Mouse (Mus musculus): ENCODE results near the gene Gm21887. TPM values are rescaled to one million over a fixed set of nuclear protein-coding genes. Genes with fewer than 3 reads are reported as not detected.

Gm21887 gene
- total RNA-seq, 2 experiments from 2014 or later = 80.7 to 105 TPM

Other genes with a start within 250 kb of the Gm21887 start
- gene 4933400A11Rik, start 230.0 kb upstream of the Gm21887 start, total RNA-seq (2014; fragmentation: Nextera tagmentation) = not detected in 2 replicates
- gene 4933400A11Rik, start 230.0 kb upstream of the Gm21887 start, total RNA-seq (2017) = not detected in 2 replicates

Data from megakaryocyte-erythroid progenitor cell, adult 5-6 weeks (primary cell).